Mouse (Mus musculus) cerebellum, postnatal 10 days (tissue): Measurements from ENCODE around the gene Defb36.

Experiments used
- DNase-seq, 2 experiments: peaks; one replicate each; pipeline ENCODE4 v3.0.0; 2021; ENCODE audit warnings: mixed read lengths in 2 of 2

Gene Defb36

DNA sequence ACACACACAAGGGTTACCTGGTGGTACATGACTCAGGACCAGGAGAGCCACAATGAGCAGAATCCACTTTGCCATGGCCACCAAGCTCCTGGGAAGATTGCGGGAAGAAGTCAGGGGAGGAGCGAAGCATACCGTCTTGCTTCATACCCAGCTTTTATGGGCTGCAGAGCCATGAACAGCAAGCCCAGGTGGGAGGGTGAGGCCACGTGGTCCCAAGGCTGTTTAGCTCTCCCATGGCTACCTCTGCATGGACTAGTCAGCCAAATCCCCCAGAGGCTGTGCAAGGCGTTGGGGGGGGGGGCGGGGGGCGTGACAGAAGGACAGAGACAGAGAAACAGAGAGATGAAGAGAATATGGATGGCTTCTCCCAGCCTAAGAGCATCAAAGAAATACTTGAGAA lies 18.8 kb downstream of the Defb36 start, which contains the start of gene Defb25:
Defb25 (minus strand) TSS at position 101 of the 400 bp plus-strand sequence.
- DNase-seq: no peak

DNA sequence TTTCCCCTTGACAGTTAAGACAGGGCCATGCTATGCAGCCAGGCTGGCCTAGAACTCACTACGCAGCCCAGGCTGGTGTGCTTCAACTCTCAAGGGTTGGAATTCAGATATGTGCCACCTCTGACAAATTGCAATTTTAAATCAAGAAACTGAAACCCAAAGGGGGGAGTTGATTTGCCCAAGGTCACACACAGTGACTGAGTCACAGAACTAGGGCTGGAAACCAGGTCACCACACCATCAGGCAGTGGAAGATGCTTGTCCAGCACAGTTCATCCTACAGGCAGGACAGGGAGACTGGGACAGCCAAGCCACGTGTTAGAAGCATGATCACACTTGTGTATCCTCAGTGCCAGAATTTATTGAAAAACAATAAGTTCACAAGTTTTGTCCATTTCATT lies 20.4 kb downstream of the Defb36 start:
- no peak for DNase-seq

DNA sequence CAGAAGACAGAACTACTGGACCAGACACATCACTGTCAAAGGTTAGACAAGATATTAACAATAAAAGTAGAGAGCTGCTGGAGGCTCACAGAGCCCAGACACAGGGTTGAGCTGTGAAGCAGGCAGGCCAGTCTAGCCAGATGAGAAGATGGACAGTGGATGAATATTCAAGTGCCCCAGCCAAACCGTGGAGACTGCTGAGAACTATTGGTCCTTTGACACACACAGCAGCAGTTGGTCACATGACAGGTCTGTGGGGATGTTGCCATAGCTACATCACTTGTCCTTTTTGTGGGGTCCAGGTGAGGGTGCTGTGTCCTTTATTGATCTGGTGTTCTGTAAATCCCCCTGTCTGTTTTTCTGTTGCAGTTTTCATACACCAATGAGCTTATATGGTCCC lies 21.1 kb downstream of the Defb36 start:
- DNase-seq: no peak

DNA sequence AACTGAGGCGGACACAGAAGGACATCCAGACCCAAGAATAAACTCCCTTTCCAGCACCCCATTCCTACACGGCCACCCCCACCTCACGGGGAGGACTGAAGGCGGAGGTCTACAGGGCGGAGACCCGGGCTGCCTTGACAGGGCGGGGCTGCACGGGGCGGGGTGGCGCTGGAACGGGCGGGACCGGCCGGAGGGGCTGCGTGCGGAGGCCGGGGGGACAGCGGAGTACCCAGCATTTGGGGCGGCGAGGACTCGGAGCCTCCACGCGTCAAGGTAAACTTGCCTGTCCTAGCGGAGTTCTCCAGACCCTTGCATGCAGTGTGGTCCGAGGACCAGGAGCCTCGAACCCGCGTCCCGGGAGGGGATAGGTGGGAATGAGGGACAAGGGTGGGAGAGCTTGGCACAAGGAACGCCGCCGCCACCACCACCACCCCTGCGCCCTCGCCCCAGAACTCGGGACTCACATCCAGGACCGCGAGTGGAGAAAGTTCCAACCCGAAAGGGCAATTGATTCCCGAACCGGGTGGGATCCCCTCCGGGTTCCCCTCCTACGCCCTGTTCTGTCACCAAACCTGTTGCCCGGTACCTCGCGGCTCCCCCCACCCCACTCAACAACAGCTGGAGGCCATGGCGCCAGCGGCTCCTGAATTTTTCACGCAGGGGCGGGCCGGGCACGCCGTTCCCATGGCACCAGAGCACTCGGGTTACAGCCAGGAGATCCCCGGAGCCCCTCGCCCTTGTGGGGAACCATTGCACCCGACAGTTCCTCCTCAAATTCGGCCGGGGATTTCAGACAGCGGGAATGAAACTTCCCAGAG lies 22.9 kb downstream of the Defb36 start, which contains the start of gene Rem1:
Rem1 (plus strand) TSS at position 178 of the 818 bp plus-strand sequence.
- DNase-seq: no peak

DNA sequence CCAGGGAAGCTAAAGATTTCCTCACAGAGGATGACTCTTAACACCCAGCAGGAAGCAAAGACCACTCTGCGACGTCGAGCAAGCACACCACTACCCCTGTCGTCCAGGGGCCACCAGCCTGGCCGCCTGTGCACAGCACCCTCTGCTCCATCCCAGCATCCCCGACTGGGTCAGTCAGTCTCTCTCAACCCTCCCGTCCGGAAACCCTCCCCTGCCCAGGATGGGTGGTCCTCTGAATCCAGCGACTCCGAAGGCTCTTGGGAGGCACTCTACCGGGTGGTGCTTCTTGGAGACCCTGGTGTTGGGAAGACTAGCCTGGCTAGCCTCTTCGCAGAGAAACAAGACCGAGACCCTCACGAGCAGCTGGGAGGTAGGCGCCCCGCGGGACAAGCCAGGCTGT lies 23.9 kb downstream of the Defb36 start:
- no peak for DNase-seq

DNA sequence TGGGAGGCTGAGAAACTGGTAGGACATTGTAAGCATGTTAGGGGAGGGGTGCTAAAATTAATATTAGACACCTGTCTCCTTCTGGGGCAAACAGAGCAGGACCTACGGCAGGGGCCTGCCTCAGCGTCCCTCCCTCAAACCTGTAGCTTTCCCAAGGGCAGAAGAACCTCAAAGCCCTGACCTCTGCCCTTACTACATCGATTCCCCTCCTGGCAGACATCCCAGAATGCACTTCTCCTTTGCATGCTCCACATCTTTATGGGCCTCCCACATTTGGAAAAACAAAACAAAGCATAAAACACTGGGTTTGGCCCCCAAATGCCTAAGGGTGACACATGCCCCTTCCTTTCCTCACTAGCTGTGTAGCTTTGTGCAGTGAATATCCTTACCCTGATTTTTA lies 25.1 kb downstream of the Defb36 start:
- DNase-seq: no peak

DNA sequence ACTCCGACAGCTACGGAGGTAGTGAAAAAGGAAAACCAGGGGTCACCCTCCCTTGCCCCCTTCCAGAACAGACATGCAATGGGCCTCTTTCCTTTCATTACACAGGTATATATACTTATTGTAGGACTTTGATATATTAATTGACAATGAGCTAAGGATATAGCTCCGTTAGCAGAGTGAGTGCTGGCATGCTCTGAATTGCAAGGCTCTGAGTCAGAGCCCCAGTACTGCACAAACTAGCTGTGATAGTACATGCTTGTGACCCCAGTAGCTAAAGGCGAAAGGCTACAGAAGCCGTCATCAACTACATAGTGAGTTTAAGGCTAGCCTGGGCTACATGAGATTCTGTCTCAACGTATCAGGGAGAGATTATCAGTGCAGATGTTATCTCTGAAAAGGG lies 25.8 kb downstream of the Defb36 start:
- DNase-seq: no peak

DNA sequence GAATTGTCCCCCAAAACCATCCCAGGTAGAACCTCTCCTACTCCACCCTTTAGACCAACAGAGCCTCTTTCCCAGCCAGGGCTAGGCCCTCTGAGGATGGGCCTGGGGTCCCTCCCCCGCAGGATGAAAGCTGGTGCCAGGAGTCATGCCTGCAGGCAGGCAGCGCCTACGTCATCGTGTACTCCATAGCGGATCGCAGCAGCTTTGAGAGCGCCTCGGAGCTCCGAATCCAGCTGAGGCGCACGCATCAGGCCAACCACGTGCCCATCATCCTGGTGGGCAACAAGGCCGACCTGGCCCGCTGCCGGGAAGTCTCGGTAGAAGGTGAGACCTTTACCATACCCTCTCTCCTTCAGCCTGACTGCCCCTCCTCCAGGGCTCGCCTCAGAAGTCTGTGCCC lies 29.2 kb downstream of the Defb36 start:
- peak; percentile 24 to 27 for DNase-seq

DNA sequence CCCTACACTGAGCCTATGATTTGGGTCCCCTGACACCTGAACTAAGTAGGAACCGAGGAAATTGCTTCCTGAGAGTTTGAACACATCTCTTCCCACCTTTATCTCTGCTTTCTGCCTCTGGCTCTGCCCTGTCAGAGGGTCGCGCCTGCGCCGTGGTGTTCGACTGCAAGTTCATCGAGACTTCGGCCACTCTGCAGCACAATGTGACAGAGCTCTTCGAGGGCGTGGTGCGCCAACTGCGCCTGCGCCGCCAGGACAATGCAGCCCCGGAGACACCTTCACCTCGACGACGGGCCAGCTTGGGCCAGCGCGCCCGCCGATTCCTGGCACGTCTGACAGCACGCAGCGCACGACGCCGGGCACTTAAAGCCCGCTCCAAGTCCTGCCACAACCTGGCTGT lies 30.2 kb downstream of the Defb36 start:
- DNase-seq: no peak

DNA sequence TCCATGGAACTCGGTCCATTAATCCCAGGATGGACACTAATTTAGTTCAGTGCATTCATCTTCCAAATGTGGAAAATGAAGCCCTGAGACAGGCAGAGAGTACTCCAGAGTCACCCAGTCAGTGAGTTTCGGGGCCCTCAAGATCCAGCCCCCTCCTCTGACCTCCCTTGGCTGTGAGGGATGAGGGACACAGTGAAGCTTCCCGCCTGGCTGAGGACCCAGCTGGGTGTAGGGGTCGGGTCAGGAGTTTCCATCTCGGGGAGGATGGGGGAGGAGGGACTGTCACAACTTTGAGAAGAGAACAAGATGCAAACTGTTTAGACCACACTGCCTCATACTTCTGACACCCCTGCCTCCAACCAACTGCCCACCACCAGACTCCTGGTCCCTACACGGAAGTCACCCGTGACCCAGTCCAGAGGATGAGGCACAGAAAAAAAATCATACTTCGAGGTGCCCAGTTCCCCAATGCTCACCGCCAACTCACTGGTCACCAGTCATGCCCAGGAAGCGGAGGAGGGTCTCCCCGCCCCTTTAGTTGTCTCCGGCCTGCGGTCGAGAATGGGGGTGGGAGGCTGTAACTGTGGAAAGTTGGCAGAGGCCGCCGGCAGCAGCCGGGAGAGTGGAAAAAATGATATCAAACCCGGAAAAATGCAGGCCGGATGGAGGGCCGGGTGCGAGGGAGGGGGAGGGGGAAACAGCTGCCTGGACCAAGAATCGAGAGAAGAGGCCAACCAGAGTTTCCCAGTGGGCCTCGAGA lies 32.3 kb downstream of the Defb36 start:
- DNase-seq: peak; percentile 36 to 37

DNA sequence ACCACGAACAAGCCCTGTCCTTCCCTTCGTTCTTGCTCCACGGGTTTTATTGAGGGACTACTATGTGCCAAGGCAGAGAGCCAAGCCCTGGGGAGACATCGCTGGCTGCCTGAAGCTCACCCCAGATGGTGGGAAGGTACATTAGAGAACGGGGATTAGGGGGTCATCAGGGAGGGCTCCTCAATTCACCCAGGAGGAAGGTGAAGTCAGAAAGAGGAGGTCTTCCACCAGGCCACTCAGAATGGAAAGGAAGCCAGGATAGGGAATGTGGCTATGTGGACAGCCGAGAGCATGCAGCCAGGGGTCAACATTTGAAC lies 32.8 kb downstream of the Defb36 start:
- no peak for DNase-seq

DNA sequence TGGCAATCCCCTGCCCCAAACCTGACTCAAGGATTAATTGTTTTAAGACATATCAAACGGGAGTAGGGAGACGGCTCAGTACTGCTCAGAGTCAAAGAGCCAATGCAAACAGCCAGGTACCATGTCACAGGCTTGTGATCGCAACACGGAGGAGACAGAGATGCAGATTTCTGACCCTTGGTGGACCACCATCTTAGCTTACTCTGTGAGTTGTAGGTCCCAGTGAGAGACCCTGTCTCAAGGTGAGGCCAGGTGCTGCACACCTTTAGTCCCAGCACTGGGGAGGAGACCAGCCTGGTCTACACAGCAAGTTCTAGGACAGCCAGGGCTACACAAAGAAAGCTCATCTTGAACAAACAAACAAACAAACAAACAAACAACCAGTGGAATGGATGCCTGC lies 33.3 kb downstream of the Defb36 start:
- DNase-seq: no peak

DNA sequence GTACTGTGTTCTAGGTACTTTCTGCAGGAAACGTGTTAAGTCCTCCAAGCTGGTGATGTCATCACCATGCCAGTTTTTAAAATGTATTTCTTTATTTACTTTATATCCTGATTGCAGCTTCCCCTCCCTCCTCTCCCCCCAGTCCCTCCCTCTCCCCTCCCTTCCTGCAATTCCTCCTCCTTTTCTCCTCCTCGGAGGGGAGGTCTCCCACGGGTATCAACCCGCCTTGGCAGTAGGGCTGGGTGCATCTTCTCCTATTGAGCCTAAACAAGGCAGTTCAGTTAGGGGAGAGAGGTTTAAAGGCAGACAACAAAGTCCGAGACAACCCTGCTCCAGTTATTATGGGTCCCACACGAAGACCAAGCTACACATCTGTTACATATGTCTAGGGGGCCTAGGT lies 34.7 kb downstream of the Defb36 start:
- DNase-seq: no peak

DNA sequence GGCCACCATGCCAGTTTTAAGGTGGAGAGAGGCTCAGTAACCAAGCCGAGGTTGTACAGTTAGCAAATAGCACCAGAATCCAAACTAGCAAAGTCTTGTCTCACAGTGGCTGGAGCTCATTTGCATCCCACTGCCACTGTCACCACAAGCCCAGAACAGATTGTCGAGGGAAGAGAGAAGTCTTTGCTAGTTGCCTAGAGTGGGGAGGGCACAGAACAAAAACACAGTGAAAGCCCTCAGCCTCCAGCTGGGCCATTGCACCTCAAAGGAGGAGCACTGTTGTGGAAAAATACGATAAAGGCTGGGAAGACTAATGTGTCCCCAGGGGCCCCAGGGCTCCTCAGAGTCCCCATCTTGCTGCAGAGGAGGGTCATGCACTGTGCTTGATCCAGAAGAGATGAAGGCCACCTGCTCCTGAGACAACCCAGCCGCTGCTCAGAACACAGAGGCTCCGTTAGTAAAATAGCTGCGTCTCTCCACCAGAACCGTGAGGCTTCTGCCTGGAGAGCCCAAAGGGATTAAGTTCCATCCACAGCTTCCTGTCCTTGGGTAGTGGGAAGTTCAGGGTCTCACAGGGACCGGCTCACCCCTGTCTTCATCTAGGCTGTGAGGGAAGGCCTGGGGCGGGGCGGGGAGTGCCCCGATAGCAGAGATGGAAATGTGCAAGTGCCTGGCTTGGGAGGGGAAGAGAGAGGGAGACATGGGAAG lies 35.4 kb downstream of the Defb36 start:
- no peak for DNase-seq

DNA sequence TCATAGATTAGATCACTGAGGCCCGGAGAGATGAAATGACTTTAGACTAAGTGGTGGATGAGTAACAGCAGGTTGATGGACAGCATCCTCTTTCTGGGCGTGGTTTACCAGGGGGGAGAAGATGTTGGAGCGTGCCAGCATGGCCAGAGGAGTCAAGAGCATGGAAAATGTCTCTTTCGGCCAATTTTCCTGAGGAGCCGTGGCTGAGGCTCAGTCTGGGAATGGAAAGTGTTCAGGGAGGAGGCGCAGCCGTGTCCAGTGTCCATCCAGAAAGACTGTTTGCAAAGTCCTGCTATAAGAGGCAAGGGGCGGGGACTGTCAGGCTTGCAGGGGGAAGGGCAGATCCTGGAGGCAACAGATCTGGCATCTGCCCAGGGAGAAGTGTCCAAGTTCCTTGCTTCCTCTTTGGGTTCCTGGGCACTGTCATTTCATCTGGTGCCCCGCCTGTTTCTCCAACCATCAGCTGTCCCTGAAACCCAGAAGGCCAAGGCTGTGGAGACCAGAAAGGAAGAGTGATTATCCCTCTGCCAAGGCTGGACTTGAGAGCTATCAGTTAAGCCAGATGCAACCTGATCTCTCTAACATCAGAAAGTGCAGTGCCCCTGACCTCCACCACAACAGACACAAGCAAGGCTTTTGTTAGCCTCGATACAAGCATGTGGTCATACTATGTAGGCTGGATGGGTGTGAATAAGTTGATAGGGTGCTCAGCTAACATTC lies 48.9 kb downstream of the Defb36 start:
- peak; percentile 55 to 63 for DNase-seq

DNA sequence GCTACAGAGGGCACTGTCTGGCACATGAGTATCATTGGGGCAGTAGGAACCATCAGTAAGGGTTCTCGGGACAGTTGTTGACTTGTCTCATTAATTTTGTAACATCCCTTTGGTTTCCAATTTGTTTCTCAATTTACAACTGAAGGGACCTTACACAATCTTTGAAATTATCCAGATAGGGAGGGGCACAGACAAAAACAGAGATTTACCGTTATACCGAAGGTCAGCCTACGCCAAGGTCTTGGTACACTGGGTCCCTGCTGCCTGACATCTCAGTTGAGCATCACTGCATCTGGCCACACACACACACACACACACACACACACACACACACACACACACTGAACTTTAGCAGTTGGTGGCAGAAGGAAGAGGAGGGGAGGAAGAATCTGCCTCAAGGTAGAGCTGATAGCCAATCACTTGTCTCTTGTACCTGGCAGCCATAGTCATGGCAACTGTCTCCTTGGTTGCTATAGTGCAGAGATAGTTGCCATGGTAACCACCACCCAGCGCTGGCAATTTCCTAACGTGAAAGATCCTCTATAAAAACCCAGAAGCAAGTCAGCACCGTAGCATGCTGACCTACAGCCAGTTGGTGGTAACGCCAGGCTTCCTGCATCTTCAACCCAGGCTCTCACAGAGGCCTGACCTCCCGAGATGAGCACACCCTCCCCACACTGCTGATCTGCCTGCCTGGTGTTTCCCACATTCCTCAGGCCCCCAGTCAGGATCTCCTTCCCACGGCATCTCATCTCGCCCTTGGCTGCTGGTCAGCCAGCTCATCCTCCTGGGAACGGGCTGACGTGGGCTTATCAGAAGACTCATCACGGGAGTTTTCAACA lies 50.0 kb downstream of the Defb36 start:
- peak; percentile 70 to 71 for DNase-seq

DNA sequence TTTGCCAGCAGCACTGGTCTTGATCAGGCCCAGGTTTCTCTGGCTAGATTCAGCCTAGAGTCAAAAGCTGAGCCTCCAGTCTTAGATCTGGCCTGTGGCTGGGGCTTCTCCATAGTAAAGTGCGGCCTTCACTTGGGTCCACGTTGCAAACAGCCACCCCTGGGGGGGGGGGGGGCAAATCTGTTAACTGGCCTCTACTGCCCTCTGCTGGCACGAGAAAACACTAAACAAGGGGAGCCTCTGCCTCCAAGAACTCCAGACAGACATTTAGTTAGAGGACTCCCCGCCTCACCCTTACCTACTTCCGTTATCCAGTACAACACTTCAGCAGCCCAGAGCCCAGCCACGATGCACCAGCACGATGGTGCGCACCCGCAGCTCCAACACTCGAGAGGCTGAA lies 53.3 kb downstream of the Defb36 start:
- peak; percentile 48 to 61 for DNase-seq

DNA sequence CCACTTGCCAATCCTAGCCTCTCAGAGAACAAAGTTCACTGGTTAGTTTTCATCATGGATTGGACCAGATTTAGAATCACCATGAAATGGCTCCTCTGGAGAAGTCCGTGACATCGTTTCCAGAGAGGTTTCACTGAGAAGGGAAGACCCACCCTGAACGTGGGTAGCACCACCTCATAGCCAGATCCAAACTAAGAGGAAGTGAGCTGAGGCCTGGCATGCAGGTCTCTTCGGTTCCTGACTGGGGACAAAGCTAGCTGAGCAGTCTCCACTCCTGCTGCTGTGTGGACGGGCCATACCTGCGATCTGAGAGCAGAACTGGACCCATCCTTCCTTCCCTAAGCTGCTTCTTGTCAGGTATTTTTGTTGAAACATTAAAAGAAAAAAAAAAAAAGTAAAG lies 57.0 kb downstream of the Defb36 start:
- no peak for DNase-seq
